Mouse (Mus musculus): Measurements from ENCODE around the gene Hnrnpll. TPM values are rescaled to one million over a fixed set of nuclear protein-coding genes. Genes with fewer than 3 reads are reported as not detected.

Hnrnpll gene
- 10 to 100 TPM; 16.7 to 17.8 TPM for total RNA-seq (2021)
- long read RNA-seq, experiment 1, transcript Hnrnpll-205 (13 exons, 3,009 nt): major isoform, 14 of 26 reads
- long read RNA-seq, experiment 1, transcript Hnrnpll-201 (13 exons, 3,116 nt): minor isoform, 8 of 26 reads
- long read RNA-seq, experiment 1, partial matches to known transcripts: 2 of 26 reads
- long read RNA-seq, experiment 1, other reads (novel, unspliced or antisense): 2 of 26 reads
- long read RNA-seq, experiment 2, transcript Hnrnpll-205 (13 exons, 3,009 nt): major isoform, 16 of 34 reads
- long read RNA-seq, experiment 2, transcript Hnrnpll-201 (13 exons, 3,116 nt): minor isoform, 13 of 34 reads
- long read RNA-seq, experiment 2, partial matches to known transcripts: 2 of 34 reads
- long read RNA-seq, experiment 2, other reads (novel, unspliced or antisense): 3 of 34 reads

DNA sequence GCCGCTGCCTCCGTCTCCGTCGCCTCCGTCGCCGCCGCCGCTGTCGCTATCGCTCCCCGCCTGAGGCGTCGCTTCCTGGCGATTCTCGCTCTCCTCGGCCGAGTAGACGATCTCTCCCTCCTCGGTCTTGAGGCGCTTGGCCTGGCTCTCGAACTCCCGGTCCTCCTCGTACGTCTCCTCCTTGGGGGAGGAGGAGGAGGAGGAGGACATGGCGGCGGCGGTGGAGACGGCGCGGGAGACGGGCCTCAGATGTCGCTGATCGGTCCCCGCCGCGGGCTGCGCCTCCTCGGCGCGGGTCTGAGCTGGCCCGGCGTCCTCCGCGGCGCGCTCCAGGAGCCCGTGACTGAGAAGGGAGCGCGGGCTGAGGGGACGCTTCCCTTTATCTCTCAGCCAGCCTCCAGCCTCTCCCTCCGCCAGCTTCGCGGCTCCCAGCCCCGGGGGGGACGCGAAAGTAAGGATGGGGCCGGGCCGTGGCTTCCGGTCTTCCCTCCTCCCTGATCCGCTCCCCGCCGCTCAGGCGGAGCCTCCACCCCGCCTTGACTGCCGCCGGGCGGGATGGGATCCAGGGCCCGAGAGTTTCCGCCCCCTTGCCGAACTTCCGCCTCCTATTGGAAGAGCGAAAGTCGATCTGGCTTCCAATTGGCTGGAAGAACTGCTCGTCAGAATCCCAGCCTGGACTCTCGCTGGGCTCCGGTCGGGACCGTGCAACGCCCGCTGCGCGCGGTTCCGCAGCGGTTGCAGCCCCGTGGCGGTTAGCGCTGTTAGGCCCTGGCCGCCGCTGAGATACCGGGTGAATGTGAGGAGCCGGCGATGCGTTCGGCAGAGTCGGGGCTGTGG is at the start of gene Hnrnpll:
Gene Hnrnpll (minus strand): TSS at position 552 of the 837 bp plus-strand sequence.
- intact Hi-C loops (cut with DNase I; ENCODE audit: low total_unique reads): loop anchor here (10.0 kb wide), 1 partner anchor 73 kb away; no protein-coding TSS in a partner anchor

DNA sequence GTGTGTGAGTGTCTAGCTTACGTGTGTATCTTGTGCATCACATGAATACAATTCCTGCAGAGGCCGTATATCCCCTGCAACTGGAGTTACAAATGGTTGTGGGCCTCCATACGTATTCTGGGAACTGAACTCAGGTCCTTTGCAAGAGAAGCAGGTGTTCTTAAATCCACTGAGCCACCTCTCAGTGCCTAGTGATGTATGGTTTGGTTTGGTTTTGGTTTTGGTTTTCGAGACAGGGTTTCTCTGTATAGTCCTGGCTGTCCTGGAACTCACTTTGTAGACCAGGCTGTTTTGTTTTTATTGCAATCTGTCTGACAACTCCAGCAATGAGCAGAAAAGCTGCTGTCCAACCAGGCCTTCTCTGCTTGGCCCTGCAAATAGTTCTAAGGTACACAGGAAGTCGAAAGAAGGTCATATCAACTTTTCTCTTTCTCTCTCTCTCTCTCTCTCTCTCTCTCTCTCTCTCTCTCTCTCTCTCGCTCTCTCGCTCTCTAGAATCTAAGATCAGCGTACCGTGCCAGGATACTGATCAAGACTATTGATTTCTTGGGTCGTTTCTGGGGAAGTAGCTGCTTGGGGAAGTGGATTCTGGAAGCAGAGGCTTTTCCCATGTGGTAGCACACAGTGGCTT is 43.3 kb upstream of the Hnrnpll start:
- intact Hi-C loops (cut with DNase I; ENCODE audit: low total_unique reads): no loop called here

More for the DNA sequence above, at the start of gene Hnrnpll:
- peak; percentile 97 for DNase-seq

GRCm38 (mm10) chr17:80099823-80100222 is 37.7 kb upstream of the Hnrnpll start:
- intact Hi-C loops (cut with DNase I; ENCODE audit: low total_unique reads): no loop called here
- no peak for DNase-seq

More for the DNA sequence above, 43.3 kb upstream of the Hnrnpll start:
- no peak for DNase-seq

GRCm38 (mm10) chr17:80097221-80097620 is 35.1 kb upstream of the Hnrnpll start:
- intact Hi-C loops (cut with DNase I; ENCODE audit: low total_unique reads): no loop called here
- DNase-seq: no peak

DNA sequence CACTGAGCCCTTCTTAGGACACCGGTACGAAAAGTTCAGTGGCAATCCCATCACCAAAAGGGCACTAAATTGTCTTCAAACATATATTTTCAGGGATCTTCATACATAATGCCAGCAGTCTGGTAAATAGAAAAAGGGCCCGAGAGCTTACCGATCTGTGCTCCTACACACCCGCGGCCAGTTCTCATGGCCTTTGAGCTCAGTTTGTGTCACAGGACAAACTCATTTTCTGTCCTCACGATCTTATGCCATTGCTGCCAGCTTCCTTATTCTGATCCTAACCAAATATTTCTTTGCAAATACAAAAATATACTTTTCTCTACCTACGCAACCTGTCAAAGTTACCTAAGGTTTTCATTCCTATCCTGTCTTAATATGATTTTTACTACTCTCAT is 34.6 kb upstream of the Hnrnpll start:
- intact Hi-C loops (cut with DNase I; ENCODE audit: low total_unique reads): no loop called here
- no peak for DNase-seq

- intact Hi-C loops (cut with DNase I; ENCODE audit: low total_unique reads): no loop called here
- peak; percentile 17 for DNase-seq
Measured at GRCm38 (mm10) chr17:80096043-80096719, 34.0 kb upstream of the Hnrnpll start.

DNA sequence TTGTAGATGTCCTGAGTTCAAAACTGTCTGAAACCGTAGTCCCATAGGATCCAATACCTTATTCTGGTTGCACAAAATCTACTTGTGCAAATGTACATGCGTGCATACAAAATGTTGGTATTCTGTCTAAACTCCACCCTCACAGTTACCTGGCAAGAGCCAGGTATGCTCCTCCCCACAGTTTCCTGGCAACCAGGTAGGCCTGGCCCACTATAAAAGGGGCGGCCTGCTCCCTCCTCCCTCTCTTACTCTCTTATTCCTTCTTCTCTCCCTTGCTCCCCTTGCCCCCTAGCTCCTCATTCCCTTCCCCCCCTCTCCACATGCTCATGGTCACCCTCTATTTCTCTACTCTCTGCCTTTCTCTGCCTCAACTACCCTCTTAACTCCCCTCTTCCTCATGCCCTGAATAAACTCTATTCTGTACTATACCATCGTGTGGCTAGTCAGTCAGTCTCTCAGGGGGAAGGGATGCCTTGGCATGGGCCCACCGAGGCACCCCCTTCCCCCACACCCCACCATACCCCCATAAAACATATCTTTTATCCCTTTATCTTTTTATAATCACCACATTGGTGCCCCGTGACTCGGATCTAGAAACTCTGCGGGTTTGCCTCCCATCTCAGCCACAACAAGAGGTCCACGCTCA is 33.2 kb upstream of the Hnrnpll start:
- intact Hi-C loops (cut with DNase I; ENCODE audit: low total_unique reads): no loop called here
- DNase-seq: no peak

DNA sequence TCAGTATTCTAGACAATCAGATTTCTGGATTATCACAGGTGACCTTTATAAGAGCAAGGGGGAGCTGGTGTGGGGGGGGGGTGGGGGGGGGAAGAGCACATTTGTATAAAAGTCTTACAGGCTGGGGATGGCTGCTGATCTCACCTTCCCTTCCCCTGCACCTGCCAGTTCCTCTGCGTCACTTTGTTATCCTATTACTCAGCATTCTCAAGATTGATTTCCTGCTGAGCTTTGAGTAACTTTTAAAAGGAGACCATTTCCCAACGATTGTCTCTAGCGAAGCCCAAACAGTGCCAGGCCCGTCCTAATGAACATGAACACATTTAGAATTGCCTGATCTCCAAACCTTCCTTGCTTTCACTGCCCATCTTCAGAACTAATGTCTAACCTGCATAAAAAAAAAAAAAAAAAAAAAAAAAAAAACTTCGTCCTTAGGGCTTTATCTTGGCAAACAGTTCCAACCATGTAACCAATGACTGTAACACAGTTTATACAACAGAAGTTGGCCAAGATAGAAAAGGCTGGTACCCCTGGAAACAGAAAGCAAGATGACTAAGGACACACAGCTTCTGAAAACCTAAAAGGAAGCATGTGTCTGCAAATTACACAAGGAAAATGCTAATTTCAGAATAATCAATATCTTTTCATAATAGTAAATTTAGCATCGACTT is 29.9 kb upstream of the Hnrnpll start:
- DNase-seq: no peak
- intact Hi-C loops (cut with DNase I; ENCODE audit: low total_unique reads): no loop called here

- DNase-seq: no peak
- intact Hi-C loops (cut with DNase I; ENCODE audit: low total_unique reads): no loop called here
Measured at GRCm38 (mm10) chr17:80090551-80090950, 28.4 kb upstream of the Hnrnpll start.

GRCm38 (mm10) chr17:80088168-80088567 is 26.0 kb upstream of the Hnrnpll start:
- DNase-seq: no peak
- intact Hi-C loops (cut with DNase I; ENCODE audit: low total_unique reads): no loop called here

DNA sequence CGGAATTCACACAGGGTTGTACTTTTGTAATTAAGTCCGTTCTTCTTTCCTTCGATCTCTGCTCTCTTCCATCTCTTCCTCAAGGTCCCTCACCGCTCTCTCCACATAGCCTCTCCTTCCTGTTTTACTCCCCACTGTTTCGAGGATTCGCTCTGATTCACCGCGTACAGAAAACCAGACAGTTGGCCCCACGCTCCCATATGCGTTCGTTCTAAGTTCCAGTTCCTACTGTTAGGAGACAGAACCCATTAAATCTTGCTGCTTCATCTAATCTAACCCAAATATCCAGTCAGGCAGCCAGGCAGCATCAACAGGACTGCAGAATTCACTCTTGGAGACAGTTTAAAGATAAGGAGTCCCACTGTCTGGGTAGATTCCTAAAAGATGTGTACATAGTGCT is 24.5 kb upstream of the Hnrnpll start:
- no peak for DNase-seq
- intact Hi-C loops (cut with DNase I; ENCODE audit: low total_unique reads): no loop called here

DNA sequence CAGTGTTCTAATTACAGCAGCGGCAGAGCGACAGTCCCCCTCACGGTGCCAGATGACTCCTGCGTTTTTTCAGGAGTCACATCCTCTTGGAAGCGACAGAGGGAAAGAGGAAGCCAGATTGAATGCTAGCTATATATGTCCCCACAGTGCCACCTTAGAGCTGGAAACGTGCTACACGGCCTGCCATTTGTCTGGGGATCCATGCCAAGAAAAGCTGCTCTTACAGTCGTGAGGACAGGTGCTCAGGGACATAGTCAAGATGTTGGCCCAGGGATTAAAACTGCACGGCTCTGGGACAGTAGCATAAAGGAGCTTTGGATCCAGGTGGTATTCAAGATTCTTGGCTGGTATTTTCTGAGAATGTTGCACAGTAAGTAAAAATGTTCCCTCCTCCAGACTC is 22.3 kb upstream of the Hnrnpll start:
- DNase-seq: no peak
- intact Hi-C loops (cut with DNase I; ENCODE audit: low total_unique reads): no loop called here

DNA sequence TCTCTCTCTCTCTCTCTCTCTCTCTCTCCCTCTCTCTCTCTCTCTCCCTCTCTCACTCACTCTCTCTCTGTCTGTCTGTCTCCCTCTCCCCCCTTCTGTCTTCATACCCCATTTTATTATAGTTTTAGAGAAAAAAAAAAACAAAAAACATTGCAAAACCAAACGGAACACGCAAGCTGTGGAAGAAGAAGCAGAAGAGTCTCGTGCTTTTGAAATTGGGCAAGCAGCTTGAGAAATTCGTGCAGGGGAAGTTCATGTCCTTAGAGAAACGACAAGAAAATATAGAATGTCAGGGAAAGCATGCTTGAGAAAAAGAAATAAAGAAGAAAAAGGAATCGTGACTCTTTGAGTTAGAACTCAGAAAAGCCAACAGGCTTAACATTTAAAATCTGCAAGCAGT is 21.1 kb upstream of the Hnrnpll start:
- intact Hi-C loops (cut with DNase I; ENCODE audit: low total_unique reads): no loop called here
- no peak for DNase-seq

- no peak for DNase-seq
- intact Hi-C loops (cut with DNase I; ENCODE audit: low total_unique reads): no loop called here
Measured at GRCm38 (mm10) chr17:80078726-80079125, 16.6 kb upstream of the Hnrnpll start.

GRCm38 (mm10) chr17:80067257-80067656 is 5.1 kb upstream of the Hnrnpll start:
- DNase-seq: no peak
- intact Hi-C loops (cut with DNase I; ENCODE audit: low total_unique reads): loop anchor here (10.0 kb wide), 1 partner anchor 68 kb away; no protein-coding TSS in a partner anchor

DNA sequence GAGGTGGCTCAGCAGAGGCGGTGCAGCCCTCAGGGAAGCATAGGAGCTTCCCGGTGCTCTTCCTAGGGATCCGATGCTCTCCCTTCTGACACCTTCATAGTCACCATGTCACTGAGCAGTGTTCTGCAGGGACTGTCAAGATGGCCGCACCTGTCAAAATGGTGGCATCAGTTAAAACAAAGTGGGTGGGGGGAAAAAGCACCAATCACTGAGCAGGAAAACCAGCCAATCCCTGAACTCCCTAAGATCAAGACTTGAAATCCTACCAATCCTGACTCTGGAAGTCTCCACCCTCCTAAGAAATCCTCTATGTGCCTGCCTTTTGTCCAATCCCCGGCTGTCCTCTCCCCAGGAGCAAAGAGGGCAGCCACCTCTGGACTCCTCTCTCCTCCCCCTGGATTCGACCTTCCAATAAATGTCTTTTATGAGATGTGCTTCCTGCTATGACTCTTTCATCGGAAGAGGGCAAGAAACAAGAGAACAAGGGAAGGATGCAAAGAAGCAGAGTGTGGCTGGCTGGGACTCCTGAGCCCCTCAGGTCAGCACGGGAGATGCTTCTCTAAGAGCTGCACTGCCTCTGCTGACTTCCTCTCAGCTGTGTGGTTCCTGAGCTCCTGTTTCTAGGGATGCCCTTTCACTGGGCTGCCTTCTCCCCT is 1.8 kb upstream of the Hnrnpll start:
- intact Hi-C loops (cut with DNase I; ENCODE audit: low total_unique reads): loop anchor here (10.0 kb wide), 1 partner anchor 71 kb away; no protein-coding TSS in a partner anchor
- no peak for DNase-seq

DNA sequence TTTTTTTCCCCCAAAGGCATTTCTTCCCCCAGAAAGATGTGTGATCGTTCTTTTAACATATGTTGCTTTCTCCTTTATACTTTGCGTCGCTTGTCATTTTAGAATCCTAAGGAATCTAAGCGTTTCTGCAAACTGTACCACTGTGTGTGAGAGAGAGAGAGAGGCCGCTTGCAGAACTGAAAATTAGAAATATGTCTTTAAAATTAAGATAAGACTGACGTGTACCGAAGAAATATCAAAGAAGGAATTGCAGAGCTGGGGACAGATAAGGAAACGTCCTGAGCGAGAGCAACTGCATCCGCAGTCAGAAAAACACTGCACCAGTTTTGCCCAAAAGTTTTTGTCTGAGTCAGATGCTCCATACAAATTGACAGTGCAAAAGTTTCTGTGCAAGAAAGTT is 1.3 kb upstream of the Hnrnpll start:
- intact Hi-C loops (cut with DNase I; ENCODE audit: low total_unique reads): loop anchor here (10.0 kb wide), 1 partner anchor 71 kb away; no protein-coding TSS in a partner anchor
- no peak for DNase-seq

- intact Hi-C loops (cut with DNase I; ENCODE audit: low total_unique reads): loop anchor here (10.0 kb wide), 1 partner anchor 72 kb away; no protein-coding TSS in a partner anchor
- DNase-seq: no peak
Measured at GRCm38 (mm10) chr17:80062620-80063010, 481 bp upstream of the Hnrnpll start.
